Mouse (Mus musculus): Measurements from ENCODE around the gene Zfp2.

GRCm38 (mm10) chr11:50942386-50942785, 26.4 kb upstream of the Zfp2 start:
- no peak for TF ChIP-seq EP300 (IDR thresholded peaks at IDR 0.05; ENCODE audit: low read depth)
- no peak for TF ChIP-seq CTCF (IDR thresholded peaks at IDR 0.05; ENCODE audit: low read depth)

Measured in heart, postnatal 0 days (tissue).